Mouse (Mus musculus) forebrain, postnatal 0 days (tissue): ENCODE measurements around the gene Noxo1. TPM values are rescaled to one million over a fixed set of nuclear protein-coding genes. Genes with fewer than 3 reads are reported as not detected.

Experiments used
- ATAC-seq: fragments of 200-750 bp; cut with Nextera tagmentation; 2 replicates; pipeline ENCODE4 v1.8.0; 2017; ENCODE audit warnings: mild to moderate bottlenecking, moderate library complexity
- DNase-seq: peaks from one replicate; pipeline ENCODE4 v3.0.0-alpha.2; 2015
- H3K27ac ChIP-seq: fragments of 300-500 bp; sonication (generic); 2 replicates; pipeline ENCODE4 v1.5.1; 2014; ENCODE audit warnings: low read depth, mild to moderate bottlenecking, antibody characterized with exemption, low read length, moderate library complexity, mixed read lengths
- H3K27me3 ChIP-seq: fragments of 300-500 bp; sonication (generic); 2 replicates; pipeline ENCODE4 v1.6.1; 2014; ENCODE audit warnings: mild to moderate bottlenecking, low read length, mixed read lengths; ENCODE audit not compliant: insufficient read depth
- H3K36me3 ChIP-seq: fragments of 300-500 bp; sonication (generic); 2 replicates; pipeline ENCODE4 v1.6.1; 2014; ENCODE audit warnings: mild to moderate bottlenecking, moderate library complexity; ENCODE audit not compliant: insufficient read depth
- H3K4me1 ChIP-seq: fragments of 300-500 bp; sonication (generic); 2 replicates; pipeline ENCODE4 v1.6.1; 2014; ENCODE audit warnings: antibody characterized with exemption; ENCODE audit not compliant: insufficient read depth
- H3K4me2 ChIP-seq: fragments of 300-500 bp; sonication (generic); 2 replicates; pipeline ENCODE4 v1.6.1; 2014; ENCODE audit warnings: low read depth, mild to moderate bottlenecking, moderate library complexity
- H3K4me3 ChIP-seq: fragments of 300-500 bp; sonication (generic); 2 replicates; pipeline ENCODE4 v1.5.1; 2014; ENCODE audit warnings: low read depth, low read length, mixed read lengths
- H3K9ac ChIP-seq: fragments of 300-500 bp; sonication (generic); 2 replicates; pipeline ENCODE4 v1.6.1; 2014; ENCODE audit warnings: mild to moderate bottlenecking
- H3K9me3 ChIP-seq: fragments of 300-500 bp; sonication (generic); 2 replicates; pipeline ENCODE4 v1.6.1; 2016; ENCODE audit warnings: low read length
- CTCF ChIP-seq: sonication (generic); IDR thresholded peaks from 2 replicates; pipeline ENCODE4 v1.5.1; 2016; ENCODE audit warnings: antibody characterized with exemption, control low read depth, low read depth
- WGBS: fragments of 180-500 bp; shearing (Covaris S2); extraction: QIAGEN DNeasy Blood & Tissue Kit; methylation state at CpG from one replicate; pipeline ENCODE4 v1.1.7; 2014; 5-methylcytosine and 5-hydroxymethylcytosine counted together
- polyA plus RNA-seq: library from polyadenylated mRNA; unstranded; fragments of >200 nt; fragmentation: Nextera tagmentation; extraction: Ambion mirVana; gene quantifications from 2 replicates; pipeline ENCODE4 v1.2.1, GENCODE M21; 2015
- total RNA-seq: library from RNA; depleted of rRNA; stranded (reverse); fragments of >200 nt; gene quantifications from 2 replicates; pipeline ENCODE4 v1.2.3, GENCODE M21; 2014

Gene Noxo1
- total and polyA plus RNA-seq, 2 experiments from 2014 or later: 2.5 to 4.5 TPM

DNA sequence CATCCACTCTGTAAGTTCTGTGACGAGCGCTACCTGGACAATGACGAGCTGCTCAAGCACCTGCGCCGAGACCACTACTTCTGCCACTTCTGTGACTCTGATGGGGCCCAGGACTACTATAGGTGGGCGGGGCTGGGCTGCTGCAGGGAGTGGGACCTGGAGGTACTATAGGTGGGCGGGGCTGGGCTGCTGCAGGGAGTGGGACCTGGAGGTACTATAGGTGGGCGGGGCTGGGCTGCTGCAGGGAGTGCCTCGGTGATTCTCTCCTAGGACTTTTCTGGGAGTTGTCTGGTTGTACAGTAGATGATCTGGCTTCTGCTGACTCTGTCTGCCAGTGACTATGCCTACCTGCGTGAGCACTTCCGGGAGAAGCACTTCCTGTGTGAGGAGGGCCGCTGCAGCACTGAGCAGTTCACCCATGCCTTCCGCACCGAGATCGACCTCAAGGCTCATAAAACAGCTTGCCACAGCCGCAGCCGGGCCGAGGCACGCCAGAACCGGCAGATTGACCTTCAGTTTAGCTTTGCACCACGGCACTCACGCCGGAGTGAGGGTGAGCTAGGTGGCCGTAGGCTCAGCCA lies 18.4 kb upstream of the Noxo1 start:
- DNase-seq: no peak
- no peak overlapping the region for H3K4me3 ChIP-seq
- no peaks in the 10 kb centered on the region for H3K27me3 ChIP-seq
- H3K36me3 ChIP-seq: peaks cover 59% of the 10 kb centered on the region
- no peak overlapping the region for H3K27ac ChIP-seq
- no peaks in the 10 kb centered on the region for H3K4me1 ChIP-seq
- H3K9me3 ChIP-seq: no peaks in the 10 kb centered on the region
- no peak for ATAC-seq
- 96% methylated on average over 24 of the region's 24 CpGs for WGBS
- TF ChIP-seq CTCF: no peak
- no peak overlapping the region for H3K4me2 ChIP-seq
- H3K9ac ChIP-seq: no peak overlapping the region

- DNase-seq (no peak), ATAC-seq (no peak)
- Histone ChIP-seq H3K27ac (no peak overlapping the region), H3K4me2 (peak overlapping the region; percentile 15; the same call in 1 of the 2 replicates), H3K36me3 (peaks cover 26% of the 10 kb centered on the region), H3K9me3 (no peaks in the 10 kb centered on the region), H3K9ac (0 out of 2 replicates have a peak overlapping the region, but pooled peaks have one; percentile 10), H3K4me1 (peaks cover 22% of the 10 kb centered on the region), H3K4me3 (no peak overlapping the region), H3K27me3 (no peaks in the 10 kb centered on the region)
- 32% methylated on average over 16 of the region's 16 CpGs for WGBS
- TF ChIP-seq CTCF: no peak
Measured at GRCm38 (mm10) chr17:24686514-24686913, 9.5 kb upstream of the Noxo1 start.

GRCm38 (mm10) chr17:24687146-24687595 lies 8.9 kb upstream of the Noxo1 start:
- peaks cover 22% of the 10 kb centered on the region for H3K4me1 ChIP-seq
- H3K36me3 ChIP-seq: peaks cover 21% of the 10 kb centered on the region
- H3K27me3 ChIP-seq: no peaks in the 10 kb centered on the region
- H3K4me2 ChIP-seq: peak overlapping the region; percentile 74
- H3K4me3 ChIP-seq: peak overlapping the region; percentile 28
- H3K9ac ChIP-seq: peak overlapping the region; percentile 43
- TF ChIP-seq CTCF: no peak
- WGBS: 2% methylated on average over 25 of the region's 25 CpGs
- H3K27ac ChIP-seq: no peak overlapping the region
- no peak for DNase-seq
- no peaks in the 10 kb centered on the region for H3K9me3 ChIP-seq
- ATAC-seq: no peak

GRCm38 (mm10) chr17:24687599-24687998 lies 8.4 kb upstream of the Noxo1 start:
- Histone ChIP-seq H3K27ac (no peak overlapping the region), H3K4me3 (peak overlapping the region; percentile 28), H3K4me1 (peaks cover 22% of the 10 kb centered on the region), H3K9ac (peak overlapping the region; percentile 43), H3K36me3 (peaks cover 16% of the 10 kb centered on the region), H3K9me3 (no peaks in the 10 kb centered on the region), H3K27me3 (no peaks in the 10 kb centered on the region), H3K4me2 (peak overlapping the region; percentile 74)
- DNase-seq (no peak), ATAC-seq (no peak)
- no peak for TF ChIP-seq CTCF
- 16% methylated on average over 23 of the region's 23 CpGs for WGBS

GRCm38 (mm10) chr17:24689251-24690081 lies 6.6 kb upstream of the Noxo1 start, which contains the start of gene Syngr3:
Gene Syngr3, minus strand, starts transcription at chr17:24689955.
- H3K9me3 ChIP-seq: no peaks in the 10 kb centered on the region
- H3K36me3 ChIP-seq: peaks cover 17% of the 10 kb centered on the region; the same call in 1 of the 2 replicates
- peak; percentile 80 for DNase-seq
- H3K27me3 ChIP-seq: no peaks in the 10 kb centered on the region
- H3K27ac ChIP-seq: peak within 1 kb of the TSS; percentile 88
- peak; percentile 80 for ATAC-seq
- peak within 1 kb of the TSS; percentile 92 for H3K9ac ChIP-seq
- peak within 1 kb of the TSS; percentile 74 for H3K4me2 ChIP-seq
- H3K4me1 ChIP-seq: peaks cover 22% of the 10 kb centered on the region
- TF ChIP-seq CTCF: 0 out of 2 replicates have a peak, but pooled peaks have one; percentile 14
- WGBS: 2% methylated on average over 41 of the region's 55 CpGs
- peak within 1 kb of the TSS; percentile 80 for H3K4me3 ChIP-seq

DNA sequence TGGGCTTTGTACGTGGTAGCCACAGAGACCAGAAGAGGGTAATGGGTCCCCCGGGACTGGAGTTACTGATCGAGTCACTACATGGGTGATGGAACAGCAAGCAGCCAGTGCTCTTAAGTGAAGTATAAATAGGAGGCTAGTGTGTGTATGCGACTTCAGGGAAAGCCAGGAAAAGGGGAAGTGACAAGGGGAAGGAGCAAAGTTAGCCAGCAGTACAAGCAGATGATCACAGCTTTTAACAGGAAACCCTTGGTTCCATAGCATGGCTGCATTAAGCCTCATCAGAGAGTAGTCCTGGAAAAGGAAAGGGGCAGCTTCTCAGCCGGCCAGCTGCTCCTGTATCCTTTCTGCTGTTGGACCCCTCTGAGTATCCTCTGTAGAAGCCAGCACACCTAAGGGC lies 3.6 kb upstream of the Noxo1 start:
- DNase-seq (no peak), ATAC-seq (no peak)
- Histone ChIP-seq H3K4me1 (peaks cover 29% of the 10 kb centered on the region), H3K9me3 (no peaks in the 10 kb centered on the region), H3K27ac (no peak overlapping the region), H3K9ac (no peak overlapping the region), H3K4me2 (no peak overlapping the region), H3K36me3 (peaks cover 7% of the 10 kb centered on the region; the same call in 1 of the 2 replicates), H3K4me3 (no peak overlapping the region), H3K27me3 (no peaks in the 10 kb centered on the region)
- 91% methylated on average over 5 of the region's 5 CpGs for WGBS
- TF ChIP-seq CTCF: no peak
